Mouse (Mus musculus) erythroblast, adult 5-6 weeks (primary cell): ENCODE measurements around the gene Tmem229b. TPM values are rescaled to one million over a fixed set of nuclear protein-coding genes. Genes with fewer than 3 reads are reported as not detected.

Experiments used
- ATAC-seq: replicated peaks from 2 replicates; pipeline ENCODE4 v1.8.0; 2016; ENCODE audit warnings: moderate number of reproducible peaks, mild to moderate bottlenecking, moderate TSS enrichment, inconsistent platforms; ENCODE audit not compliant: poor library complexity, low FRiP score, severe bottlenecking
- total RNA-seq, 2 experiments: library from RNA; stranded (forward) in 1 of 2; stranded (reverse) in 1 of 2; fragments of 150-400 nt in 1 of 2; fragments of 200-764, 138-1000 nt in 1 of 2; gene quantifications; 2 replicates each; pipeline versions ENCODE4 v1.2.3 to v1.2.4; 2015 to 2017; ENCODE audit warnings: low replicate concordance in 2 of 2

Gene Tmem229b
- total RNA-seq, 2 experiments from 2014 or later: 7.1 to 9.5 TPM

DNA sequence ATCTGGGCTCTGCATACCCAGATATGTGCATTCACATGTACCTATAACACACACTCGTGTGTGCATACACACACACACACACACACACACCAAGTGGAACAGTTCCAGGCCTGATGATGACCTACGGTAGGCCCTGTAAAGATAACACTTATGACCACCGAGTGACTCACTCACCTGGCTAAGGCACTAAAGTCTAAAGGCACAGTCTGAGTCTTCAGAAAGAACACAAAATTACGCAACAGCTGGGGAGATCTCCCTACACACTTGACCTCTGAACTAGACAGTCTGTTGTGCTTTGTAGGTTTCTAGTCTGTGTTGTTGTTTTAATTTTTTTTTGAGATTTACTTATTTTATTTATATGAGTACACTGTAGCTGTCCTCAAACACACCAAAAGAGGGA is 93.0 kb downstream of the Tmem229b start:
- no peak for ATAC-seq

Other genes starting within 250 kb of the Tmem229b start
- gene Atp6v1d, start 146.0 kb downstream of the Tmem229b start, total RNA-seq (2015; ENCODE audit: low replicate concordance): 52.5 and 69.0 TPM in 2 replicates
- gene Atp6v1d, start 146.0 kb downstream of the Tmem229b start, total RNA-seq (2017; ENCODE audit: low replicate concordance): 22.2 and 35.0 TPM in 2 replicates
- gene Eif2s1, start 145.8 kb downstream of the Tmem229b start, total RNA-seq (2015; ENCODE audit: low replicate concordance): 55.4 and 106 TPM in 2 replicates
- 34.9 and 45.3 TPM in 2 replicates for gene Eif2s1, start 145.8 kb downstream of the Tmem229b start, total RNA-seq (2017; ENCODE audit: low replicate concordance)
- 6.7 TPM in 1 of 2 replicates, not detected in the other for gene Plek2, start 100.7 kb downstream of the Tmem229b start, total RNA-seq (2015; ENCODE audit: low replicate concordance)
- 2.6 and 5.3 TPM in 2 replicates for gene Plek2, start 100.7 kb downstream of the Tmem229b start, total RNA-seq (2017; ENCODE audit: low replicate concordance)
- gene Plekhh1, start 21.5 kb upstream of the Tmem229b start, total RNA-seq (2015; ENCODE audit: low replicate concordance): not detected in 2 replicates
- gene Plekhh1, start 21.5 kb upstream of the Tmem229b start, total RNA-seq (2017; ENCODE audit: low replicate concordance): not detected in 2 replicates
- 3.1 and 8.4 TPM in 2 replicates for gene Pigh, start 82.0 kb upstream of the Tmem229b start, total RNA-seq (2015; ENCODE audit: low replicate concordance)
- gene Pigh, start 82.0 kb upstream of the Tmem229b start, total RNA-seq (2017; ENCODE audit: low replicate concordance): 1.5 and 2.2 TPM in 2 replicates
- gene Arg2, start 123.2 kb upstream of the Tmem229b start, total RNA-seq (2015; ENCODE audit: low replicate concordance): 0.77 and 2.3 TPM in 2 replicates
- 0.43 and 1.1 TPM in 2 replicates for gene Arg2, start 123.2 kb upstream of the Tmem229b start, total RNA-seq (2017; ENCODE audit: low replicate concordance)
- 3.1 and 9.2 TPM in 2 replicates for gene Vti1b, start 165.0 kb upstream of the Tmem229b start, total RNA-seq (2015; ENCODE audit: low replicate concordance)
- 31.4 and 41.3 TPM in 2 replicates for gene Vti1b, start 165.0 kb upstream of the Tmem229b start, total RNA-seq (2017; ENCODE audit: low replicate concordance)
- gene Rdh11, start 184.7 kb upstream of the Tmem229b start, total RNA-seq (2015; ENCODE audit: low replicate concordance): 4.4 and 5.2 TPM in 2 replicates
- gene Rdh11, start 184.7 kb upstream of the Tmem229b start, total RNA-seq (2017; ENCODE audit: low replicate concordance): 6.4 and 6.6 TPM in 2 replicates
- 10.7 and 16.1 TPM in 2 replicates for gene Rdh12, start 201.3 kb upstream of the Tmem229b start, total RNA-seq (2015; ENCODE audit: low replicate concordance)
- gene Rdh12, start 201.3 kb upstream of the Tmem229b start, total RNA-seq (2017; ENCODE audit: low replicate concordance): 2.6 and 4.5 TPM in 2 replicates